Mouse (Mus musculus) hindbrain, embryonic 11.5 days (tissue): ENCODE results near the gene Olfr141. TPM values are rescaled to one million over a fixed set of nuclear protein-coding genes. Genes with fewer than 3 reads are reported as not detected.

Experiments
- ATAC-seq: fragments of 200-750 bp; cut with Nextera tagmentation; 2 replicates; pipeline ENCODE4 v1.8.0; 2017; ENCODE audit warnings: mild to moderate bottlenecking, moderate TSS enrichment, moderate library complexity; ENCODE audit not compliant: low FRiP score
- DNase-seq: peaks from one replicate; pipeline ENCODE4 v3.0.0-alpha.2; 2015; ENCODE audit warnings: low spot score
- H3K27ac ChIP-seq: fragments of 300-500 bp; sonication (generic); 2 replicates; pipeline ENCODE4 v1.5.1; 2014; ENCODE audit warnings: mild to moderate bottlenecking, low read depth, low read length
- H3K27me3 ChIP-seq: fragments of 300-500 bp; sonication (generic); 2 replicates; pipeline ENCODE4 v1.6.1; 2014; ENCODE audit warnings: mild to moderate bottlenecking, low read length, moderate library complexity, mixed read lengths; ENCODE audit not compliant: control insufficient read depth, insufficient read depth
- H3K36me3 ChIP-seq: fragments of 300-500 bp; sonication (generic); 2 replicates; pipeline ENCODE4 v1.6.1; 2014; ENCODE audit warnings: mild to moderate bottlenecking, low read length, moderate library complexity, mixed read lengths; ENCODE audit not compliant: control insufficient read depth, insufficient read depth
- H3K4me1 ChIP-seq: fragments of 300-500 bp; sonication (generic); replicated peaks from 2 replicates; pipeline ENCODE4 v1.6.1; 2014; ENCODE audit warnings: low read length, mixed read lengths; ENCODE audit not compliant: control insufficient read depth, insufficient read depth
- H3K4me2 ChIP-seq: fragments of 300-500 bp; sonication (generic); replicated peaks from 2 replicates; pipeline ENCODE4 v1.6.1; 2014; ENCODE audit warnings: mild to moderate bottlenecking, low read depth, low read length
- H3K4me3 ChIP-seq: fragments of 300-500 bp; sonication (generic); 2 replicates; pipeline ENCODE4 v1.5.1; 2014; ENCODE audit warnings: low read depth, low read length
- H3K9ac ChIP-seq: fragments of 300-500 bp; sonication (generic); 2 replicates; pipeline ENCODE4 v1.6.1; 2014; ENCODE audit warnings: low read depth, low read length
- H3K9me3 ChIP-seq: fragments of 300-500 bp; sonication (generic); 2 replicates; pipeline ENCODE4 v1.6.1; 2016; ENCODE audit warnings: low read length; ENCODE audit not compliant: control insufficient read depth
- WGBS: fragments of 180-500 bp; shearing (Covaris S2); extraction: QIAGEN DNeasy Blood & Tissue Kit; methylation state at CpG from one replicate; pipeline ENCODE4 v1.1.7; 2014; 5-methylcytosine and 5-hydroxymethylcytosine counted together
- polyA plus RNA-seq: library from polyadenylated mRNA; unstranded; fragments of >200 nt; fragmentation: Nextera tagmentation; extraction: Ambion mirVana; gene quantifications from 2 replicates; pipeline ENCODE4 v1.2.1, GENCODE M21; 2014

Gene Olfr141
- polyA plus RNA-seq: not detected in 2 replicates

- no peaks in the 10 kb centered on the region for H3K27me3 ChIP-seq
- H3K4me2 ChIP-seq: no peak within 1 kb of the TSS
- no peak within 1 kb of the TSS for H3K27ac ChIP-seq
- no peaks in the 10 kb centered on the region for H3K36me3 ChIP-seq
- no peaks in the 10 kb centered on the region for H3K9me3 ChIP-seq
- H3K4me1 ChIP-seq: no peaks in the 10 kb centered on the region
- ATAC-seq (no peak), DNase-seq (no peak)
- no peak within 1 kb of the TSS for H3K4me3 ChIP-seq
- H3K9ac ChIP-seq: no peak within 1 kb of the TSS
These were observed at the start of gene Olfr141 for GRCm38 (mm10) chr2:86809918-86810317. TSS of gene Olfr141 (minus strand) at chr2:86810018.

DNA sequence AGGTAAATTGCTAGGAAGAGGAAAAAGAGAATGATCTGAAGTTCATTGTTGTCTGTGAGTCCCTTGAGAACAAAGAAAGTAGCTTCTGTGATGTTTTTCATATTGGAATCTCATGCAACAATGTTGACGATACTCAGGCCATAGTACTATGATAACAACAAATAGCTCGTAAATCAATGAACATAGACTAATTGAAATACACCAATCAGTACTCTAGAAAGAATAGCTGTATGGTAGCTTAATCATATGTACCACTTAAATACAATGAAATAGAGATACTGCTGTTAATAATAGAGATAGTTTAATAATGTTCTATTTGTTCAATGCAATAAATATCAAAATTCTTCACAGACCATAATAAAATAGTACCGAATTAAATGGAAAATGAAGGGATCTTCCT, 41.8 kb upstream of the Olfr141 start, which contains the start of gene Olfr1095:
Gene Olfr1095 (minus strand): TSS at position 101 of the 400 bp plus-strand sequence.
- ATAC-seq (no peak), DNase-seq (no peak)
- Histone ChIP-seq H3K36me3 (no peaks in the 10 kb centered on the region), H3K4me1 (no peaks in the 10 kb centered on the region), H3K27me3 (no peaks in the 10 kb centered on the region), H3K4me3 (no peak within 1 kb of the TSS), H3K9ac (no peak within 1 kb of the TSS), H3K4me2 (no peak within 1 kb of the TSS), H3K27ac (no peak within 1 kb of the TSS), H3K9me3 (no peaks in the 10 kb centered on the region)
- 92% methylated on average over 3 of the region's 3 CpGs for WGBS

GRCm38 (mm10) chr2:86824363-86824762, 14.5 kb upstream of the Olfr141 start, which contains the start of gene Olfr1094:
TSS of gene Olfr1094 (plus strand) at chr2:86824663.
- ATAC-seq (no peak), DNase-seq (no peak)
- H3K36me3 ChIP-seq: no peaks in the 10 kb centered on the region
- no peaks in the 10 kb centered on the region for H3K4me1 ChIP-seq
- no peak within 1 kb of the TSS for H3K4me3 ChIP-seq
- no peaks in the 10 kb centered on the region for H3K27me3 ChIP-seq
- no peak within 1 kb of the TSS for H3K4me2 ChIP-seq
- no peaks in the 10 kb centered on the region for H3K9me3 ChIP-seq
- no peak within 1 kb of the TSS for H3K27ac ChIP-seq
- no peak within 1 kb of the TSS for H3K9ac ChIP-seq

- Histone ChIP-seq H3K36me3 (no peaks in the 10 kb centered on the region), H3K4me2 (no peak within 1 kb of the TSS), H3K9me3 (no peaks in the 10 kb centered on the region), H3K4me1 (no peaks in the 10 kb centered on the region), H3K9ac (no peak within 1 kb of the TSS), H3K27me3 (no peaks in the 10 kb centered on the region), H3K27ac (no peak within 1 kb of the TSS), H3K4me3 (no peak within 1 kb of the TSS)
- DNase-seq (no peak), ATAC-seq (no peak)
- 83% methylated on average over 2 of the region's 2 CpGs for WGBS
These were observed 27.6 kb downstream of the Olfr141 start, which contains the start of gene Olfr1093 for GRCm38 (mm10) chr2:86782179-86782578. TSS of gene Olfr1093 (plus strand) at chr2:86782479.

GRCm38 (mm10) chr2:86761050-86761449, 48.8 kb downstream of the Olfr141 start:
- DNase-seq: no peak
- no peaks in the 10 kb centered on the region for H3K36me3 ChIP-seq
- no peak for ATAC-seq
- no peaks in the 10 kb centered on the region for H3K9me3 ChIP-seq
- 97% methylated on average over 6 of the region's 6 CpGs for WGBS
- H3K4me1 ChIP-seq: no peaks in the 10 kb centered on the region
- no peaks in the 10 kb centered on the region for H3K27me3 ChIP-seq
- H3K4me2 ChIP-seq: no peak overlapping the region
- H3K9ac ChIP-seq: no peak overlapping the region
- H3K4me3 ChIP-seq: no peak overlapping the region
- H3K27ac ChIP-seq: no peak overlapping the region

GRCm38 (mm10) chr2:86758893-86759292, 50.9 kb downstream of the Olfr141 start, which contains the start of gene Olfr1090:
TSS of gene Olfr1090 (minus strand) at chr2:86758993.
- H3K27me3 ChIP-seq: no peaks in the 10 kb centered on the region
- WGBS: 93% methylated on average over 1 of the region's 1 CpGs
- H3K4me1 ChIP-seq: no peaks in the 10 kb centered on the region
- no peak within 1 kb of the TSS for H3K9ac ChIP-seq
- no peak within 1 kb of the TSS for H3K4me3 ChIP-seq
- no peaks in the 10 kb centered on the region for H3K9me3 ChIP-seq
- no peak within 1 kb of the TSS for H3K27ac ChIP-seq
- DNase-seq (no peak), ATAC-seq (no peak)
- no peaks in the 10 kb centered on the region for H3K36me3 ChIP-seq
- no peak within 1 kb of the TSS for H3K4me2 ChIP-seq

Other genes with a start within 250 kb of the Olfr141 start
- not detected in 2 replicates for gene Olfr1082, start 211.1 kb downstream of the Olfr141 start, polyA plus RNA-seq
- gene Olfr1084, start 170.3 kb downstream of the Olfr141 start, polyA plus RNA-seq: not detected in 2 replicates
- not detected in 2 replicates for gene Olfr1085, start 148.0 kb downstream of the Olfr141 start, polyA plus RNA-seq
- not detected in 2 replicates for gene Olfr1086, start 129.9 kb downstream of the Olfr141 start, polyA plus RNA-seq
- not detected in 2 replicates for gene Olfr1087, start 111.6 kb downstream of the Olfr141 start, polyA plus RNA-seq
- not detected in 2 replicates for gene Olfr1089, start 76.3 kb downstream of the Olfr141 start, polyA plus RNA-seq
- not detected in 2 replicates for gene Olfr1090, start 51.0 kb downstream of the Olfr141 start, polyA plus RNA-seq
- gene Olfr1093, start 27.5 kb downstream of the Olfr141 start, polyA plus RNA-seq: not detected in 2 replicates
- not detected in 2 replicates for gene Olfr1094, start 14.6 kb upstream of the Olfr141 start, polyA plus RNA-seq
- gene Olfr1095, start 41.7 kb upstream of the Olfr141 start, polyA plus RNA-seq: not detected in 2 replicates
- not detected in 2 replicates for gene Gm13723, start 64.8 kb upstream of the Olfr141 start, polyA plus RNA-seq
- gene Olfr1097, start 82.2 kb upstream of the Olfr141 start, polyA plus RNA-seq: not detected in 2 replicates
- not detected in 2 replicates for gene Olfr1098, start 114.5 kb upstream of the Olfr141 start, polyA plus RNA-seq
- not detected in 2 replicates for gene Olfr1099, start 150.7 kb upstream of the Olfr141 start, polyA plus RNA-seq
- gene Olfr1100, start 169.9 kb upstream of the Olfr141 start, polyA plus RNA-seq: not detected in 2 replicates
- gene Olfr1101, start 181.2 kb upstream of the Olfr141 start, polyA plus RNA-seq: not detected in 2 replicates
- gene Olfr1102, start 188.4 kb upstream of the Olfr141 start, polyA plus RNA-seq: not detected in 2 replicates
- not detected in 2 replicates for gene Olfr1104, start 217.1 kb upstream of the Olfr141 start, polyA plus RNA-seq
- gene Olfr1105, start 226.5 kb upstream of the Olfr141 start, polyA plus RNA-seq: not detected in 2 replicates
- gene Olfr1106, start 242.3 kb upstream of the Olfr141 start, polyA plus RNA-seq: not detected in 2 replicates